Comparison of ENCODE assay signal across 22 mouse cellular contexts in genomic region chr6:33613978-33614377, GRCm38 (mm10).
DNase-seq lines count a peak whose midpoint lies in the region; ATAC-seq lines count a peak whose summit lies in the region.
"Had no signal": no experiment of that assay in that cellular context is flagged by ENCODE, and none has a peak within 500 bp of the region (broad histone marks: within the 10 kb centered on the region; RNA-seq: fewer than 3 reads in every experiment).

No protein-coding gene starts in this region.

- DNase-seq in frontal cortex, postnatal 10 days (ENCODE audit: low spot score in 2 of 2) = no peak
- peak; percentile 82 for DNase-seq in Muller cell, postnatal 12 days (ENCODE audit: inconsistent ontology term)
- peak; percentile 9 for DNase-seq in adipocyte (ENCODE audit: low spot score)
- peak; percentile 16 for DNase-seq in fibroblast of lung, adult 2 months (ENCODE audit: low read depth)
- DNase-seq in cerebellum, postnatal 4 days (ENCODE audit: low spot score in 2 of 2) = no peak
- DNase-seq in thymus, postnatal 4 days = no peak
- DNase-seq: adrenal gland, postnatal 10 days; adrenal gland, postnatal 36 days; B cell, adult 2 months; cerebellum, adult 11-12 months; cerebellum, adult 8-10 months; cerebellum, postnatal 10 days; cerebellum, postnatal 36 days; gastrocnemius, postnatal 25 days; heart, adult 18-20 months; heart, postnatal 10 days; heart, postnatal 36 days had no signal

- peak; percentile 55; the same call in 1 of the 2 replicates for ATAC-seq in frontal cortex, adult (ENCODE audit: low TSS enrichment)
- ATAC-seq: activated CD4-positive, CD25-positive, alpha-beta regulatory T cell, adult 4 months; forebrain, embryonic 15.5 days; hindbrain, embryonic 16.5 days; intestine, embryonic 15.5 days had no signal

Comparison
In these comparisons a context has a peak if more than half of its experiments do, and no peak if none do; other contexts are left out.
1. DNase-seq: peak in Muller cell, postnatal 12 days (single experiment), adipocyte (single experiment) and fibroblast of lung, adult 2 months (single experiment); none in frontal cortex, postnatal 10 days (0 of 2), cerebellum, postnatal 4 days (0 of 2) and thymus, postnatal 4 days (single experiment).